ENCODE assay signal across 7 mouse cellular contexts in the genomic region with DNA sequence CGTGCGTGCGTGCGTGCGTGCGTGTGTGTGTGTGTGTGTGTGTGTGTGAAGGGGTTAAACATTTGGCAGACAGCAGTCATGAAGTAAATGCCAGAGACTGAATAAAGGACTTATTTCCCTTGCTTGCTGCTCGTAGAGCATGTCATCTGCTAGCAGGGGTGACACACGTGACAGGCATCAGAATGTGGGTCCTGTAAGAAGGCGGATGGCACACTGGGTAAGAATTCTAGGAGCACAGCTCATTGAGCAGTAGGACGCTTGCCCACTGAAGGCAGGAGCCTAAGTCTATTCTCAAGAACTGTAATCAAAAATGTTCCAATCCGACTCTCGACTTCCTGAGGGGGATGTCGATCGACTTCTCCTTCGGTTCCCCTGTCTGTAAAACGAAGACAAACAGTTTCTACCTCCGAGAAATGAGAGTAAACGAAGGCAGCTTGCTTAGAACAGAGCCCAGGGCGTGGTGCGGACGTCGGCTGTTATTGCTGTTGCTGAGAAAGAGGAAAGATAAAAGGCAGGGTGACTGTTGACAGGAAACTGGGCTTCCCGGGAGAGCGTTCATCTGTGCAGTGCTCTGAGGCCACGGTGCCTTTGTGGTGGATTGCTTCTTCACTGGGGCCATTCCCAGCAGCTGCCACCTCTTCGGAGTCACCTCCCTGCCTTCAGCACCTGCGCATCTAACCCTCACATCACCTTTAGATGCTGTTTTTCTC.
DNase-seq lines count a peak whose midpoint lies in the region; ATAC-seq lines count a peak whose summit lies in the region.

No protein-coding gene starts in this region.

- H3K36me3 ChIP-seq in intestine, embryonic 16.5 days (ENCODE audit: control insufficient read depth, insufficient read depth, low read length), result no peaks in the 10 kb centered on the region

- 56% methylated on average over 27 of the region's 27 CpGs for WGBS in intestine, embryonic 16.5 days

- H3K4me3 ChIP-seq in intestine, embryonic 16.5 days (ENCODE audit: low read length), result no peak overlapping the region

- H3K27me3 ChIP-seq in intestine, embryonic 16.5 days (replicated peaks; ENCODE audit: control insufficient read depth, insufficient read depth, low read length), result no peaks in the 10 kb centered on the region

- no peaks in the 10 kb centered on the region for H3K9me3 ChIP-seq in intestine, embryonic 16.5 days (ENCODE audit: control insufficient read depth, low read length)

- no peak overlapping the region for H3K9ac ChIP-seq in intestine, embryonic 16.5 days (ENCODE audit: low read depth, low read length)

- H3K4me2 ChIP-seq in intestine, embryonic 16.5 days (ENCODE audit: low read depth, low read length), result 0 out of 2 replicates have a peak overlapping the region, but pooled peaks have one; percentile 25

- H3K27ac ChIP-seq in intestine, embryonic 16.5 days (ENCODE audit: low read length), result no peak overlapping the region

- no peak; the same call in 1 of the 2 replicates for ATAC-seq in intestine, embryonic 16.5 days

- peak; percentile 62 to 65 for DNase-seq in B cell, adult 2 months
- DNase-seq in CD4-positive helper T cell, adult 2 months (ENCODE audit: low read depth, low spot score), result peak; percentile 84
- peak; percentile 83 for DNase-seq in naive thymus-derived CD4-positive, alpha-beta T cell, adult 2 months (ENCODE audit: low read depth)
- DNase-seq in left cerebral cortex, postnatal 4 days, result no peak
- no peak for DNase-seq in urinary bladder, postnatal 10 days (ENCODE audit: low spot score)
- DNase-seq in adrenal gland, postnatal 4 days (ENCODE audit: low spot score in 2 of 2), result no peak

- intact Hi-C loops in left cerebral cortex, postnatal 4 days (cut with DNase I), result no loop called here

- H3K4me1 ChIP-seq in intestine, embryonic 16.5 days (ENCODE audit: control insufficient read depth, insufficient read depth, low read length), result no peaks in the 10 kb centered on the region

Comparison
In these comparisons a context has a peak if more than half of its experiments do, and no peak if none do; other contexts are left out.
1. DNase-seq: peak in B cell, adult 2 months (2 of 2), CD4-positive helper T cell, adult 2 months (single experiment) and naive thymus-derived CD4-positive, alpha-beta T cell, adult 2 months (single experiment); none in left cerebral cortex, postnatal 4 days (single experiment), urinary bladder, postnatal 10 days (single experiment) and adrenal gland, postnatal 4 days (0 of 2).